Mouse (Mus musculus) MEL (cell line): ENCODE data around the gene Lamc3. TPM values are rescaled to one million over a fixed set of nuclear protein-coding genes. Genes with fewer than 3 reads are reported as not detected.
A peak's percentile ranks its signal among the peaks of the same experiment; 100 is the strongest.

Source experiments
- DNase-seq: peaks from one replicate; pipeline ENCODE4 v3.0.0; 2011; ENCODE audit warnings: low read depth, low spot score
- H3K27ac ChIP-seq: 2 replicates; pipeline ENCODE4 v1.5.1; 2012; ENCODE audit warnings: low read depth, mild to moderate bottlenecking, control low read depth, low read length, moderate library complexity; ENCODE audit not compliant: control insufficient read depth
- H3K27me3 ChIP-seq, 2 experiments: fragments of 150-350 bp in 1 of 2; sonication (generic) in 1 of 2; 2 replicates each; pipeline ENCODE4 v1.6.1; 2012; ENCODE audit warnings: low read length in 2 of 2, mild to moderate bottlenecking in 2 of 2, improper control_type of control experiment in 1 of 2, moderate library complexity in 1 of 2; ENCODE audit not compliant: insufficient read depth in 2 of 2, control insufficient read depth in 1 of 2
- H3K36me3 ChIP-seq, 2 experiments: 2 replicates each; pipeline ENCODE4 v1.6.1; 2012 to 2014; ENCODE audit warnings: low read length in 2 of 2, improper control_type of control experiment in 1 of 2, inconsistent platforms in 1 of 2, mild to moderate bottlenecking in 1 of 2; ENCODE audit not compliant: insufficient read depth in 2 of 2, control insufficient read depth in 1 of 2
- H3K4me1 ChIP-seq, 2 experiments: fragments of 150-350 bp in 1 of 2; sonication (generic) in 1 of 2; 2 replicates each; pipeline ENCODE4 v1.6.1; 2012; ENCODE audit warnings: low read length in 2 of 2, improper control_type of control experiment in 1 of 2, mild to moderate bottlenecking in 1 of 2; ENCODE audit not compliant: insufficient read depth in 2 of 2, control insufficient read depth in 1 of 2
- H3K4me3 ChIP-seq, 2 experiments: fragments of 150-350 bp in 1 of 2; sonication (generic) in 1 of 2; 2 replicates each; pipeline ENCODE4 v1.5.1; 2012; ENCODE audit warnings: low read depth in 2 of 2, low read length in 2 of 2, mild to moderate bottlenecking in 2 of 2, moderate library complexity in 2 of 2, control low read depth in 1 of 2, improper control_type of control experiment in 1 of 2; ENCODE audit not compliant: control insufficient read depth in 1 of 2, insufficient read depth in 1 of 2
- H3K79me2 ChIP-seq: 2 replicates; pipeline ENCODE4 v1.6.1; 2012; ENCODE audit warnings: mild to moderate bottlenecking, low read length, moderate library complexity; ENCODE audit not compliant: control insufficient read depth, poor library complexity, insufficient read depth
- H3K9ac ChIP-seq: 2 replicates; pipeline ENCODE4 v1.6.1; 2012; ENCODE audit warnings: low read depth, mild to moderate bottlenecking, control low read depth, low read length, moderate library complexity; ENCODE audit not compliant: control insufficient read depth, poor library complexity, severe bottlenecking
- H3K9me3 ChIP-seq: fragments of 150-350 bp; sonication (generic); replicated peaks from 2 replicates; pipeline ENCODE4 v1.6.1; 2012; ENCODE audit warnings: mild to moderate bottlenecking, low read length, improper control_type of control experiment, moderate library complexity; ENCODE audit not compliant: insufficient read depth
- BHLHE40 ChIP-seq: IDR thresholded peaks from 2 replicates; pipeline ENCODE4 v1.6.1; 2012; ENCODE audit warnings: low read depth, mild to moderate bottlenecking, inconsistent platforms, low read length, improper control_type of control experiment, borderline replicate concordance
- CHD1 ChIP-seq: IDR thresholded peaks from 2 replicates; pipeline ENCODE4 v1.6.1; 2012; ENCODE audit warnings: low read depth, mild to moderate bottlenecking, inconsistent platforms, low read length, improper control_type of control experiment
- CHD2 ChIP-seq: IDR thresholded peaks from 2 replicates; pipeline ENCODE4 v1.6.1; 2011; ENCODE audit warnings: low read length, improper control_type of control experiment
- CTCF ChIP-seq, 3 experiments: IDR thresholded peaks in 2 of 3; conservative IDR thresholded peaks in 1 of 3; 2 replicates each; pipeline ENCODE4 v1.5.1; 2011 to 2012; ENCODE audit warnings: low read length in 3 of 3, low read depth in 2 of 3, mild to moderate bottlenecking in 2 of 3, improper control_type of control experiment in 1 of 3, inconsistent platforms in 1 of 3, mixed read lengths in 1 of 3, moderate library complexity in 1 of 3; ENCODE audit not compliant: control insufficient read depth in 1 of 3, insufficient read depth in 1 of 3, poor library complexity in 1 of 3, severe bottlenecking in 1 of 3
- E2F4 ChIP-seq: IDR thresholded peaks from 2 replicates; pipeline ENCODE4 v1.6.1; 2011; ENCODE audit warnings: low read depth, low read length, improper control_type of control experiment, borderline replicate concordance
- ELF1 ChIP-seq: IDR thresholded peaks from 2 replicates; pipeline ENCODE4 v1.6.1; 2014; ENCODE audit warnings: low read depth, mild to moderate bottlenecking, inconsistent platforms, low read length, improper control_type of control experiment, moderate library complexity
- EP300 ChIP-seq, 2 experiments: IDR thresholded peaks; 2 replicates each; pipeline ENCODE4 v1.6.1; 2011; ENCODE audit warnings: improper control_type of control experiment in 2 of 2, low read length in 2 of 2, low read depth in 1 of 2, mild to moderate bottlenecking in 1 of 2
- ETS1 ChIP-seq: IDR thresholded peaks from 2 replicates; pipeline ENCODE4 v1.6.1; 2012; ENCODE audit warnings: low read depth, mild to moderate bottlenecking, inconsistent platforms, low read length, improper control_type of control experiment, moderate library complexity
- GABPA ChIP-seq: IDR thresholded peaks from 2 replicates; pipeline ENCODE4 v1.6.1; 2012; ENCODE audit warnings: low read depth, mild to moderate bottlenecking, inconsistent platforms, low read length, improper control_type of control experiment, moderate library complexity
- GATA1 ChIP-seq: IDR thresholded peaks from 2 replicates; pipeline ENCODE4 v1.6.1; 2011; ENCODE audit warnings: low read depth, low read length, improper control_type of control experiment
- HCFC1 ChIP-seq: IDR thresholded peaks from 2 replicates; pipeline ENCODE4 v1.6.1; 2012; ENCODE audit warnings: low read depth, mild to moderate bottlenecking, inconsistent platforms, low read length, improper control_type of control experiment, moderate library complexity
- JUND ChIP-seq: IDR thresholded peaks from 2 replicates; pipeline ENCODE4 v1.6.1; 2011; ENCODE audit warnings: low read depth, mild to moderate bottlenecking, improper control_type of control experiment, low read length
- KAT2A ChIP-seq: conservative IDR thresholded peaks from 2 replicates; pipeline ENCODE4 v1.6.1; 2012; ENCODE audit warnings: low read depth, low read length, improper control_type of control experiment, inconsistent platforms
- MAFK ChIP-seq: IDR thresholded peaks from 2 replicates; pipeline ENCODE4 v1.6.1; 2011; ENCODE audit warnings: low read depth, mild to moderate bottlenecking, low read length, improper control_type of control experiment, borderline replicate concordance
- MAX ChIP-seq: IDR thresholded peaks from 2 replicates; pipeline ENCODE4 v1.6.1; 2011; ENCODE audit warnings: low read length, improper control_type of control experiment
- MAZ ChIP-seq: IDR thresholded peaks from 2 replicates; pipeline ENCODE4 v1.6.1; 2012; ENCODE audit warnings: low read depth, mild to moderate bottlenecking, inconsistent platforms, low read length, improper control_type of control experiment
- MXI1 ChIP-seq: IDR thresholded peaks from 2 replicates; pipeline ENCODE4 v1.6.1; 2011; ENCODE audit warnings: mild to moderate bottlenecking, low read depth, low read length, improper control_type of control experiment
- MYC ChIP-seq: IDR thresholded peaks from 2 replicates; pipeline ENCODE4 v1.6.1; 2011; ENCODE audit warnings: low read depth, mild to moderate bottlenecking, low read length, improper control_type of control experiment, moderate library complexity
- NELFE ChIP-seq: IDR thresholded peaks from 2 replicates; pipeline ENCODE4 v1.6.1; 2011; ENCODE audit warnings: low read depth, low read length, improper control_type of control experiment
- NRF1 ChIP-seq: IDR thresholded peaks from 2 replicates; pipeline ENCODE4 v1.6.1; 2014; ENCODE audit warnings: low read depth, mild to moderate bottlenecking, inconsistent platforms, low read length, improper control_type of control experiment, moderate library complexity; ENCODE audit not compliant: poor library complexity, insufficient read depth, severe bottlenecking
- POLR2A ChIP-seq, 2 experiments: IDR thresholded peaks; 2 replicates each; pipeline ENCODE4 v1.6.1; 2011 to 2012; ENCODE audit warnings: low read length in 2 of 2, mild to moderate bottlenecking in 2 of 2, control low read depth in 1 of 2, improper control_type of control experiment in 1 of 2, low read depth in 1 of 2, moderate library complexity in 1 of 2; ENCODE audit not compliant: control insufficient read depth in 1 of 2, insufficient read depth in 1 of 2, poor library complexity in 1 of 2
- POLR2AphosphoS2 ChIP-seq: IDR thresholded peaks from 2 replicates; pipeline ENCODE4 v1.6.1; 2011; ENCODE audit warnings: low read length, improper control_type of control experiment
- POLR2AphosphoS5 ChIP-seq: IDR thresholded peaks from 2 replicates; pipeline ENCODE4 v1.6.1; 2012; ENCODE audit warnings: low read depth, borderline replicate concordance, mild to moderate bottlenecking, inconsistent platforms, low read length, moderate library complexity, mixed read lengths
- RAD21 ChIP-seq: IDR thresholded peaks from 2 replicates; pipeline ENCODE4 v1.6.1; 2011; ENCODE audit warnings: mild to moderate bottlenecking, low read depth, low read length, improper control_type of control experiment
- RCOR1 ChIP-seq: IDR thresholded peaks from 2 replicates; pipeline ENCODE4 v1.6.1; 2012; ENCODE audit warnings: low read depth, mild to moderate bottlenecking, inconsistent platforms, low read length, improper control_type of control experiment
- SIN3A ChIP-seq: IDR thresholded peaks from 2 replicates; pipeline ENCODE4 v1.6.1; 2012; ENCODE audit warnings: low read length, improper control_type of control experiment, inconsistent platforms
- TAL1 ChIP-seq: IDR thresholded peaks from 2 replicates; pipeline ENCODE4 v1.6.1; 2012; ENCODE audit warnings: mild to moderate bottlenecking, inconsistent platforms, low read length, moderate library complexity, mixed read lengths
- TBP ChIP-seq: IDR thresholded peaks from 2 replicates; pipeline ENCODE4 v1.8.0; 2011; ENCODE audit warnings: low read depth, low read length, improper control_type of control experiment
- TCF12 ChIP-seq: IDR thresholded peaks from 2 replicates; pipeline ENCODE4 v1.6.1; 2014; ENCODE audit warnings: low read depth, mild to moderate bottlenecking, inconsistent platforms, low read length, improper control_type of control experiment, moderate library complexity
- UBTF ChIP-seq: IDR thresholded peaks from 2 replicates; pipeline ENCODE4 v1.6.1; 2012; ENCODE audit warnings: low read depth, mild to moderate bottlenecking, inconsistent platforms, low read length, improper control_type of control experiment, moderate library complexity, borderline replicate concordance; ENCODE audit not compliant: insufficient read depth
- USF1 ChIP-seq: IDR thresholded peaks from 2 replicates; pipeline ENCODE4 v1.6.1; 2014; ENCODE audit warnings: low read depth, mild to moderate bottlenecking, inconsistent platforms, low read length, improper control_type of control experiment, moderate library complexity
- USF2 ChIP-seq, 2 experiments: IDR thresholded peaks; 2 replicates each; pipeline ENCODE4 v1.6.1; 2011 to 2012; ENCODE audit warnings: improper control_type of control experiment in 2 of 2, low read length in 2 of 2, borderline replicate concordance in 1 of 2, inconsistent platforms in 1 of 2, low read depth in 1 of 2, mild to moderate bottlenecking in 1 of 2; ENCODE audit not compliant: insufficient read depth in 1 of 2
- ZC3H11A ChIP-seq: IDR thresholded peaks from 2 replicates; pipeline ENCODE4 v1.6.1; 2012; ENCODE audit warnings: low read depth, mild to moderate bottlenecking, inconsistent platforms, low read length, improper control_type of control experiment
- ZKSCAN1 ChIP-seq: IDR thresholded peaks from 2 replicates; pipeline ENCODE4 v1.6.1; 2012; ENCODE audit warnings: low read depth, mild to moderate bottlenecking, inconsistent platforms, low read length, improper control_type of control experiment, moderate library complexity
- ZMIZ1 ChIP-seq: IDR thresholded peaks from 2 replicates; pipeline ENCODE4 v1.6.1; 2012; ENCODE audit warnings: low read depth, mild to moderate bottlenecking, inconsistent platforms, low read length, improper control_type of control experiment, moderate library complexity
- ZNF384 ChIP-seq: IDR thresholded peaks from 2 replicates; pipeline ENCODE4 v1.6.1; 2012; ENCODE audit warnings: low read depth, mild to moderate bottlenecking, inconsistent platforms, low read length, improper control_type of control experiment
- polyA plus RNA-seq, 2 experiments: library from polyadenylated mRNA; stranded (reverse) in 1 of 2; unstranded in 1 of 2; fragments of >175 nt in 1 of 2; fragments of >200 nt in 1 of 2; gene quantifications; 2 replicates each; pipeline versions ENCODE4 v1.2.1 to v1.2.4; 2012; ENCODE audit warnings: low replicate concordance in 2 of 2, low read depth in 1 of 2; ENCODE audit not compliant: insufficient read length in 2 of 2, insufficient read depth in 1 of 2, missing spikeins in 1 of 2
- total RNA-seq: library from RNA; depleted of rRNA; stranded (reverse); fragments of 300-350 nt; gene quantifications from 2 replicates; pipeline ENCODE4 v1.2.3, GENCODE M21; 2012

The Lamc3 gene
- total and polyA plus RNA-seq, 3 experiments = not detected

GRCm38 (mm10) chr2:31974141-31974808, 87.2 kb downstream of the Lamc3 start, which contains the start of gene Nup214:
Gene Nup214 (plus strand): TSS chr2:31974436.
- Histone ChIP-seq H3K79me2 (peaks cover 20% of the 10 kb centered on the region), H3K9me3 (no peaks in the 10 kb centered on the region), H3K4me3 (peak within 1 kb of the TSS; percentile 92 to 96), H3K27me3 (peaks cover 0 to 2% of the 10 kb centered on the region in 2 experiments; a peak in 2 of 4 replicates), H3K36me3 (peaks cover 10% of the 10 kb centered on the region in 2 experiments), H3K4me1 (peaks cover 0 to 8% of the 10 kb centered on the region in 2 experiments; a peak in 2 of 4 replicates), H3K9ac (peak within 1 kb of the TSS; percentile 95), H3K27ac (peak within 1 kb of the TSS; percentile 73)
- peak; percentile 99 for DNase-seq
- no peak for TF ChIP-seq CHD1
- no peak for TF ChIP-seq CHD2
- TF ChIP-seq SIN3A = peak; percentile 99
- TF ChIP-seq GATA1 = no peak
- TF ChIP-seq USF2 (IDR thresholded peaks at IDR 0.05; ENCODE audit: borderline replicate concordance in 1 of 2, insufficient read depth in 1 of 2, low read depth in 1 of 2, low read length in 2 of 2) = no peak
- TF ChIP-seq CTCF (IDR thresholded peaks at IDR 0.05 in 2 of 3, conservative IDR thresholded peaks at IDR 0.05 in 1 of 3; ENCODE audit: control insufficient read depth in 1 of 3, insufficient read depth in 1 of 3, low read depth in 2 of 3, low read length in 3 of 3, poor library complexity in 1 of 3, severe bottlenecking in 1 of 3) = no peak
- TF ChIP-seq ZC3H11A = no peak
- TF ChIP-seq USF1 = peak; percentile 67
- TF ChIP-seq POLR2A (IDR thresholded peaks at IDR 0.05; ENCODE audit: control insufficient read depth in 1 of 2, insufficient read depth in 1 of 2, low read depth in 1 of 2, low read length in 2 of 2, poor library complexity in 1 of 2) = peak; percentile 58 to 99
- peak; percentile 91 for TF ChIP-seq ELF1
- no peak for TF ChIP-seq TAL1
- TF ChIP-seq BHLHE40 = 0 out of 2 replicates have a peak, but pooled peaks have one; percentile 16
- no peak for TF ChIP-seq UBTF
- TF ChIP-seq RAD21 = no peak
- TF ChIP-seq HCFC1 = peak; percentile 98
- TF ChIP-seq NRF1 = peak; percentile 84
- peak in 1 of 2 experiments; percentile 15; a peak in 1 of 4 replicates for TF ChIP-seq EP300 (IDR thresholded peaks at IDR 0.05; ENCODE audit: low read depth in 1 of 2, low read length in 2 of 2)
- peak; percentile 95 for TF ChIP-seq MAX
- TF ChIP-seq E2F4 = no peak
- TF ChIP-seq JUND = no peak
- peak; percentile 96 for TF ChIP-seq POLR2AphosphoS2
- TF ChIP-seq TBP = peak; percentile 90
- no peak for TF ChIP-seq MAFK
- peak; percentile 90 for TF ChIP-seq KAT2A
- no peak for TF ChIP-seq ZNF384
- no peak for TF ChIP-seq ZKSCAN1
- TF ChIP-seq ZMIZ1 = peak; percentile 95
- TF ChIP-seq NELFE = peak; percentile 96
- TF ChIP-seq TCF12 = peak; percentile 67
- TF ChIP-seq MXI1 = peak; percentile 94
- TF ChIP-seq POLR2AphosphoS5 = no peak
- no peak for TF ChIP-seq GABPA
- TF ChIP-seq MAZ = 0 out of 2 replicates have a peak, but pooled peaks have one; percentile 41
- peak; percentile 47; the same call in 1 of the 2 replicates for TF ChIP-seq ETS1
- TF ChIP-seq RCOR1 = no peak
- TF ChIP-seq MYC = peak; percentile 81
